Mouse (Mus musculus) cerebellum, postnatal 14 days (tissue): ENCODE measurements around the gene Parg.
A peak's percentile ranks its signal among the peaks of the same experiment; 100 is the strongest.
"Not testable (repeated sequence)": the region's sequence is repeated elsewhere in the genome, so short reads cannot be mapped to it uniquely, and the experiment has no call there.

ENCODE experiments used
- DNase-seq, 2 experiments: peaks; one replicate each; pipeline ENCODE4 v3.0.0; 2021; ENCODE audit warnings: mixed read lengths in 2 of 2

Parg gene

DNA sequence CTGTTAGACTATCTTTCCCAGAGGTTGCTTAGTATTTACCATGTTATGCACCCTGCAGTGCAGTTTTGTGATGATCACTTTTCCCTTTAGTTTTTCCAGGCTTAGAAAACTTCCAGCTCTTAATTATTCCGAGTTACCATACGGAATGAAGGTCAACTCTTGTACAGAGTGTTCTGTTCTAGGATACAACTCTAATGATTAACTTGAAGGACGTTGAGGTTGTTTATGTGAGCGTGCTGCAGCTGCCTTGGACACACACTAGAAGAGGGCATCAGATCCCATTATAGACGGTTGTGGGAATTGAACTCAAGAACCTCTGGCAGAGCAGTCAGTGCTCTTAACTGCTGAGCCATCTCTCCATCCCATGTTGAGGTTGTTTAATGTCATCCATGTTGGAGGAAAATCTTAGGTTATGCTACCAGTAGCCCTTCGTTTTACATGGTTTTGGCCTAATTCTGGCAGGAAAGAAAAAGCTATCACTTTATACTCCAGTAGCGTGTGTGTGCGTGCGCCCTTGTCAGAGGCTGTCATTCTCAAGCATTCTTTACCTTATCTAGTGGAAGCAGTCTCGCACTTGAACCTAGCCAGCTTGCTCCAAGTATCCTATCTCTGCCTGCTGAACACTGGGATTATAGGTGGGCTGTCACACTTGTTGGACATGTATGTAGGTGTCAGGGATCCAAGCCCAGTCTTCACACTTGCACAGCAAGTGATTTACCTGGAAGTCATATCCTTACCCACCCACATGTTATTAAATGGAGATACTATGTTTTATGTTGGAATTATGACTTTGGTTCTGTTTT lies 22.2 kb upstream of the Parg start:
- no peak for DNase-seq

DNA sequence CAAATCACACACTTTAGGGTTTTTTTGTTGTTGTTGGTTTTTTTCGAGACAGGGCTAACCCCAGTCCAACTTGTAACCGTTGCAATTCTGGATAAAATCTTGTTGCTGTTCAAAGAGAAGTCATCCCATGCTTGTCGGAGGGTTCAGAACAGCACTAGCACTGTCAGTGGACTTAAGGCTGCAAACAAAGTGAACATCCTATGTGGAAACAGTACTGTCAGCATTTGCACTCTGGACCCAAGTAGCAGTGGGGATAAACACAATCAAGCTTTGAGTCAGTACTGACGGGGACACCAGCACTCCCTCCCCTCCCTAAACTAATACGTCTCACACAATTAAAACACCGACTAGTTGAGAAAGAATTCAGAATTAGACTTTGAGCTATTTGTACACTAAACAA lies 20.9 kb upstream of the Parg start:
- no peak for DNase-seq

DNA sequence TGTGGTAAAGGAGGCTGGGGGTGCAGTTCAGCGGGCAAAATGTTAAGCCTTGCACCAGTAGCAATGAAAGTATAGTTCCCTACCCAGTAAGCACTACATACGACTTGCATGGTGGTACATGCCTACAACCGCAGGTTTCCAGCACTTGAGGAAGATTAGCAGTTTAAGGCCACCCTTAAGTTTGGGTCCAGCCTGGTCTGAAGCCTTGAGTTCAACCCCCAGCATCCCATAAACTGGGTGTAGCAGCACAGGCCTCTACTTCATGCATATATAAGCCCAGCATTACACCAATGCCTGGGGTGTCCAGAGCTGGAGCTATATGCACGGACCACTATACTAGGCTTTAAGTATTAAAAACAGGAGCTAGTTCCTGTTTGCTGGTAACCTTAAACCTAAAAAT lies 17.9 kb upstream of the Parg start:
- DNase-seq = no peak

DNA sequence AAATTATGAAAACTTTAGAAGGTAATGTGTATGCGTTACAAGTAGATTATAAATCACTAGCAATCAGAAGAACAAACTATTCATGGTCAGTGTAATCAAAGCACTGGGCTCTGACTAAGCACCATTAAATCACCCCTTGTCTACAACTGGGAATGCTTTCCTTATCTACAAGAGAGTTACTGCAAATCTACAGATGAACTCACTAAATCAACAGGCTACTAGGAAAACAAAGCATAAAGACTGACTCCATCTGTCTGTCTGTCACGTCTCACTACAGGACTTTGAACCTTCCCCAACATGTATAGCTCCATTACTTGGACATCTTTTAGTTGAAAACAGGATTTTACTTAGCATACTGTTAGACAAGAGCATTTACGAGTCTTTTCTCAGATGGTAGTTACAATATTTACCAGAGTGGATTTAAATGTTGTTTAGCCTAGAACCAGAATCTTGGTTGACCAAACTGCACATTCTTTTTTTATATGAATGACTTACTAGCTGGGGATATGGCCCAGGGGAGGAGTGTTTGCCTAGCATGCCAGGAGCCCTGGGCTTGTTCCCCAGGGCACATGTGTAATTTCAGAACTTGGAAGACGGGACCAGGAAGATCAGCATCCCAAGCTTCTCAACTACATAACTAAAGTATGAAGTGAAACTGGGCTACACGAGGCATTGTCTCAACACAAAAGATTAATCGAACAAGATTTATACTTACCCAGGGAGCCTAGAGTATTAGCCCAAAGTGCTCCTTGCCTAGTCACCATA lies 10.9 kb upstream of the Parg start:
- DNase-seq = no peak

DNA sequence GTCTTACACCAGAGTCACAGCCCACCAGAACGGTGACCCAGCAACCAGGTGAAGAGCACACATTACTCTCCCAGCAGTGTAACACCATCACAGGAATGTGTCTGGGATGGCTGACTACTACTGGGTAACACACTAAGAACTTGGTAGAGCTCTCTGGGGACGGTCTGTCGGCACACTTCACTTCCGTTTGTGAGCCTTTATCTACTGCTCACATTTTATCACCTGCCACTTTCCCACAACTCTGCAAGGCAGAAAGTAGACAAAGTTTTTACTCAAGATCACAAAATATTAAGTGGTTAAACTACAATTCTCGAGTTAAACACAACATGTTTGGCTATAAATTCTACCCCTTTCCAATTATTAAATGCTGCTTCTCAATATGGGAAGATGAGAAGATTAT lies 9.8 kb upstream of the Parg start:
- no peak for DNase-seq

DNA sequence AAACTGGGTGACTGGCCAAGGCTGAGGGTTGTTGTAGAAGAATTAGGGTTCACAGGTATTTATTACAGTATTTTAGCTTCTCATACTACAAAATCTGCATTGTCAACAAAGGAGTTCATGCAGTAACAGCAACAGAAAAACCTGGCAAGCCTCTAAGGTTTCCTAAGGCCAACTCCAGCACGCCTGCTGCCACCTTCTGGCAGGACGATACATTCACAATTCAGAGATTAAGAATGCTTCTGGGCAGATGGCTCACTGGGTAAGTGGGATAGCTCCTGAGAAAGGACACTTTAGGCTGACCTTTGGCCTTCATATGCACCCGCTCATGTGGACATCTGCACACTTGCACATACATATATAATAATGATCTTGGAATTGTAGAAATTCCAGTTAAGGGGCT lies 9.3 kb upstream of the Parg start:
- DNase-seq = peak; percentile 71 to 78

DNA sequence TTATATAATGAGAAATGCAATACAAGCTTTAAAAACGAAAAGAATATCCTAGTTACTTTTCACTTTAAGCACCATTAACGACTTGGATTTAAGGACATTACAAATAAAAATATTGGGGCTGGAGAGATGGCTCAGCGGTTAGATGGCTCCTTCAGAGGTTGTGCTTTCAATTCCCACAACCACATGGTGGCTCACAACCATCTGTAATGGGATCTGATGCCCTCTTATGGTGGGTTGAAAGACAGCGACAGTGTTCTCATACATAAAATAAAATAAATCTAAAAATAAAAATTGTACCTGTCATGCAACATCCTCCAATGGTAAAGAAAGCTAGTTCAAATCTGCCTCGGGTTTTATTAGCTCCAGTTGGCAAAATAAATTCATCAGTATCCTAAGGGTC lies 8.2 kb upstream of the Parg start:
- not testable (repeated sequence) for DNase-seq

DNA sequence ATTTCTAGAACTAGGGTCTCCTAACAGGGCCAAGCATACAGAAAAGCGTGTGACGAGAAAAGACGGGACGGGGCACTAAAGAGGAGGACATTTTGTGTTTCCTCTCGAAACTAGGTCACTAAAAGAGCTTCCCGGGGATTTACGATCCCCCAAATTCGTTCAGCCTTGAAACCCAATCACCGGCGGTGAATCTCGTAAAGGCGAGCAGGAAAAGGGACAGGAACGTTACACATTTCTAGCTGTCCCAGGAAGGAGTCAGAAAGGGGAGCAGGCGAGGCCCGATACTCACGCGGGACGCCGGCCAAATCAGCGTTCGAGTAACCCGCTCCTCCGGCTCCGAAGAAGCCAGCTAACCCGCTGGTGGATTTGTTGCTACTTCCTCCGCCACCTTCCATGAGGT lies 395 bp upstream of the Parg start:
- peak in 1 of 2 experiments; percentile 72 for DNase-seq

DNA sequence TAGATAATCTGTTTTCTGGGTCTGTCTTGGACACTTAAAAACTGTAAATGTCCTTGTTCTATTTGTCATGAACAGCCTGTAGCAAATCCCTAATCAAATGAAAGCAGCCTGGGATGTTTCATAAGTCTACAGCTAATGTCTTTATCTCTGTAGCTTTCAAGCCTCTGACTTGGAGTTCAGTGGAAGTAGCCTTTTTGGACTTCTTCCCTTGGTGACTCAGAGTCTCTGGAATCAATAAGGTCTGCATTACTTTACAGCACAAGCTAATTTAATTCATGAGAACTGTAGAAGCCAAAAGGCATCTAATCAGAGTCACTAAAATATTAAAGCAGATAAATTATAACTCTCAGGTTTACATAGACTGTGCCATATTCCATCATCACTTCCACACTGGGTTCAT lies 24.9 kb downstream of the Parg start:
- no peak for DNase-seq

DNA sequence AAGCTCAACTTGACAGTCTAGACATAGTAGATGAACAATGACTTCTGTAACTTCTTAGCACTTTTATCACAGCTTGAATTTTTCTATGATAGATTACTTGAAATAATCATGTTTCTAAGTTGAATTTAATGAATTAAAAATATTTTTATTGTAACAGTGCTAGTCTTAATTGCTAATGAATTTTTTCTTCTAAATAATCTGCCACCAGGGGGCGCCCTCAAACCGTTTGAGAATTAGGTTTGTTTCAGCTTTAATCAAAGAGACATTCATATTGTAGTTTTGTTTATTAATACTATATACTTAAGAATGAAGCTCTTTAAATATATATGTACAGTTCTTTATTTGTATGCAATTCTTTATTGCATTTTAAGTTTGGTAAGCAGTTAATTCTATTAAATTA lies 27.2 kb downstream of the Parg start:
- peak; percentile 82 to 85 for DNase-seq

DNA sequence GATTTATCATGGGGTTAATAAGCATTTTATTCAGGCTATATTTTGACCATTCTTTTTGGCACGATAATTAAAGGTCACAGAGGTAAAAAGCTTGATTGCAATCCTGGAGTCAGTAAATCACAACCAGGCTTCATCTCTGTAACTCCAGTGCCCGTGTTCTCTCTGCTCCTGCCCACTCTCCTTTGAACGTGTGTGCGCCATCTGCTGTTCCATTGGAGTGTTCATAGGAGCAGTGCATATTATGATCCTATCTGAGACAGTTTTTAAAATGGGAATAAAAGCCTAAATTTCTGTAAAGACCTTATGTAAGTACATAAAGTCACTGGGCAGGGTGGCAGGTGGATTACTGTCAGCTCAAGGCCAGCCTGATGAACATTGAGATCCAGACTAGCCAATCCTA lies 40.7 kb downstream of the Parg start:
- no peak for DNase-seq

DNA sequence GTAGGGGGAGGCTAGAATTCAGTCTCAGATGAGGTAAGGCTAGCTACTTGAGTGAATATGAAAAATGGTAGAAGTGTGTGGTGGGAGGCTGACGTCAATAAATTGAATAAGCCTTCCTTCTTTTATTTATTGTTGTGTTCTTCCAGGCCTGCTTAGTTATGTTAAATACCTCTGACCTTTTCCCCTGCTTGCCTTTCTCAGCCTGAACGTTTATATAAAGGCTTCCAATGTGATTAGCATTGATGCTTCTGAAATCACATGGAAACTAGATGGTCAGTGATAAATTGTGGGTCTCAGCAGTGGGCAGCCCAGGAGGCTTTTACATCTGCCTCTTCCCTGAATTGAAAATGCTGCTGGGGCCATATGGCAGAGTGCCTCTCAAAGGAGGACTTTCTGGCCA lies 44.3 kb downstream of the Parg start:
- no peak for DNase-seq

DNA sequence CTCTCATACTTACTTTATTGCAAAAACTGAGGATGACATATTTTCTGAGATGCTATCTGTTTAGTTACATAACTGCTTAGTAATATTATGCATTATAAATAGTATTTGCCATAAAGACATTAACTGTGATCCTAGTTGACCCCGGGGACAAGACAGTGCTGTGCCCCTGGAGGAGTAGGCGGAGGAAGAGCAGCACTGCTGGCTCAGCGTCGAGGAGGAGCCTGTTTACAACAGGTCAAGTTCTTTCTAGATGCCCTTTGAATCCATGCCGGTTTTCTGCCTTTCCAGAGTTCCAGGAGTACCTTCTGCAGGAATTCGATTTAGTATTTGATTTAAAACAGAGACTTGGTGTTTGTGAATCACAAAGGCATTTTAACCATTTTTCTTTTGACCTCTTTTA lies 47.9 kb downstream of the Parg start:
- no peak for DNase-seq

DNA sequence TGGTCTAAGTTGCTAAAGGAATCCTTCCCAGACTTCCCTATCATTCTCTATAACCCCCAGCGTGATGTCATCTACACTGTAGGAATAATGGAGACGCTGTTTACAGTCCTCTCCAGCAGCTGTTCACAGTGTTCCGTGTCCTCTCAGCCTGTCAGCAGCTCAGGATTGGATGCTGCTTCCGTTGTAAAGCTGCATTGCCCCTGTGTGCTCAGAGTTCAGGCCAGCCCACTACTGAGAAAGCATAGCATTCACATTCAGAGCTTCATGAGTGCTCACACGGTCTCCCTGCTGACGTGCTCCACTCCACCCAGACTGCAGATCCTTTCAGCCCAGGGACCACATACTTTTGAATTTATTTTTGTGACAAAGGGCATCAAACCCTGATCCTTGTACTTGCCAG lies 59.1 kb downstream of the Parg start:
- DNase-seq = no peak

DNA sequence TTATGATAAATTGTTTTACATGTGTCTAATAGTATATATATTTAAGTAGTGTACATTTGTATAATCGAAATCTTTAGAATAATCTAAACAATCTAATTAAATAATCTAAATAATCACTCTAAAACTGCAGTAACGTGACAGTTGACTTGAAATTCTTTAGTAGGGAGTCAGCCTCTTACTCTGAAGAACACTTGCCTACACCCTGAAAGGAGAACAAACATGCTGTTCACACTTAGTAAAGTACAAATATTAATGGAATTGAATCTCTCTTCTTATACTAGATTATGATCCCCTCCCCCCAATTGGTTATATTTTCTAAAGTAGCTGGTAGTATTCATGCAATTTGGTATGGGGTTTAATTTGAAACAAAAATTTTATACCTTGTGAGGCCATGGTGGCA lies 60.0 kb downstream of the Parg start:
- no peak for DNase-seq

DNA sequence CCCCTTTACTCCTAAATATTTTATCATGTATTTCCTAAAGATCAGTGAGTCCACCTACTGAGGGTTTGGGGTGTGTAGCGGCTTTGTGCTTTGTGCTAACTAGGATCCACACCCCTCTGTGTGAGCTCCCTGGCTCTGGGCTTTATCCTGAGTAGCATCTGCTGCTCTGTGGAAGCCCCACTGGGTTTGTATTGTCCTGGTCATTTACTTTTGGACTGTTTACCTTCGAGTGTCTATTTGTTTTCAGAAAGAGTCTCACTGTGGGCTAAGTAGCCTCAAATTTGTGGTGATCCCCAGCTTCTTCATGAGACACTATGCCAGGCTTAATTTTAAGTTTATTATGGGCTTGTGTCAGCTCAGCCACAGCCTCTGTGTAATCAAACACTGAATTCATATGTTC lies 67.2 kb downstream of the Parg start:
- peak in 1 of 2 experiments; percentile 5 for DNase-seq

DNA sequence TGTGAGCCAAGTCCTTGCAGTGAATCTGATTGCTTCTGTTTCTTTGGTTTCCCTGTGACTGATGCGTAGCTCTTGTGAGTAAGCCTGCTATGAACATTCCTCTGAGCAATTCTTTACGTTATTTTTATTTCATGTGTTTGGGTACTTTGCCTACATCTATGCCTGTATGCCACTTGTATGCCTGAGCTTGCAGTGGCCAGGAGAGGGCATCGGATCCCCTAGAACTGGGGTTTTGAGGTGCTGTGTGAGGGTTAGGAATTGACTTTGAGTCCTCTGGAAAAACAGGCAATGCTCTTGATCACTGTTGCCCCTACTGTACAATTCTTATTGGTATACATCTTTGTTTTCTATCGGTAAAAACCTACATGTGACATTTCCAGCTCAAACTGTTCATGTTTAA lies 67.8 kb downstream of the Parg start:
- peak; percentile 35 to 53 for DNase-seq

DNA sequence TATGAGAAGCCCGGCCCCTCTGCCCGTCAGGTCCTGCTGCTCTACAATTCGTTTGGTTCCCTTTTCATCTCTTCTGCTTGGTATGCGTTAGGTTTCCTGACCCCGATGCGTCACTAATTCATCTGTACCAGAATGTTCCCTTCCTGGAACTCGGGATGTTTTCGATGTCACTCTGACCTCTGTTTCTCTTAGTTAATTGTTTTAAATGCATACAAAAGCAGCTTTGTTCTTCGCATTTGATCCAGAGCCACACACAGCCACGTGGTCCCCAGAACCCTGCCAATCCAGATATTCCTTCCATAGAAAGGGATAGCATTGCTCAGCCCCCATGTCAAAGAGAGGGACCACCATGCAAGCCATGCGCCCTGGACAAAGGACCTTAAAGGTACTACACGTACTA lies 99.9 kb downstream of the Parg start:
- DNase-seq = peak in 1 of 2 experiments; percentile 17

DNA sequence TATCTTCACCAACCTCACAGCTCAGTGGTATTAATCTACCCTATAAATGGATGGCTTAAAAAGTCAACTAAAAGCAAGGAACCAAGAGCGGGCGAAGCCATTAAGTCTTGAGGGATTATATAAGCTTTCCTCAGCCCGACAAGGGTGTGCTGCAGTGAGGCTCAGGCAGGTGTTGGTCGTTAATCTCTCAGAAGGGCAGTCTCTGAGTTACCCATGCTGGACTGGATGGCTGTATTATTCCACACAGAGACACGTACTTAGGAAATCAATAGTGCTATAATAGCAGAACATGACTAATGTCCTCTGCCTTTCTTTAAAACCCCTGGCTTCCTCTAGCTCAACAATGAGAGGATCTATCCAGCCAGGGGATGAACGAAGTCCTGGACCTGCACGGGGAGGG lies 100.7 kb downstream of the Parg start:
- DNase-seq = no peak

DNA sequence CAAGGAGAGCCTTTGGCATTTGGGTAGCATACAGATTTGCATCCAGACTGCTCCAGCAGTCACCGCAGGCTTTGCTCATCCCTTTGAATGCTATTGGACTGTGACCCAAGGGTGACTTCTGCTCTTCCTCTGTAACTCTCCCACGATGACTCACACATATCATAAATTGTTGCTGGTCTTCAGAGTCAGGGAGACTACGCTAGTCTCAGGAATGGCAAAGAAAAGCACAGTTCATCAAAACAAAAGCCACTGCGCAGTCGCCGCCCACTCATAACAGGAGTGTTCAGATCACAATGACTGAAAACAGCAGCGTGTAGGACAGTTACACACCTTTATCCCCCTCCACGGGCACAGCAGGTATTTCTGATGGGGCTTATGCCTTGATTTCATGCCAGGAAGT lies 103.2 kb downstream of the Parg start:
- no peak for DNase-seq

DNA sequence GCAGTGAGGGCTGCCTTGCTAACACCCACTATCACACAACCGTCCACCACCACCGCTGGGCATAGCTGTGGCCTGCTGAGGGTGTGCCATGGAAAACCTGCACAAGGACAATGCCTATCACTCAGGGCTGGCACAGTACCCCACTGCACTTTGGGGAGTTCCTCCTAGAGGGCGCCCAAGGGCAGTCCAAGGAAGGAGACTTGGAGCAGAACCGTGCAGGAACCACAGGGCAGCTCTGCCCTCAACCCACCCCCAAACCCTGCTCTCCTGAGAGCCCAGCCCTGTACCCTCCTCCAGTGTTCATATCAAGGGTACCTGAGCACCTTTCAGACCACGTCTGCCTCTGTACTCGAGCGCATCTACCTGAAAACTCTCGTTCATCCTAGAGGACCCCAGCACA lies 108.1 kb downstream of the Parg start:
- peak; percentile 92 to 96 for DNase-seq

DNA sequence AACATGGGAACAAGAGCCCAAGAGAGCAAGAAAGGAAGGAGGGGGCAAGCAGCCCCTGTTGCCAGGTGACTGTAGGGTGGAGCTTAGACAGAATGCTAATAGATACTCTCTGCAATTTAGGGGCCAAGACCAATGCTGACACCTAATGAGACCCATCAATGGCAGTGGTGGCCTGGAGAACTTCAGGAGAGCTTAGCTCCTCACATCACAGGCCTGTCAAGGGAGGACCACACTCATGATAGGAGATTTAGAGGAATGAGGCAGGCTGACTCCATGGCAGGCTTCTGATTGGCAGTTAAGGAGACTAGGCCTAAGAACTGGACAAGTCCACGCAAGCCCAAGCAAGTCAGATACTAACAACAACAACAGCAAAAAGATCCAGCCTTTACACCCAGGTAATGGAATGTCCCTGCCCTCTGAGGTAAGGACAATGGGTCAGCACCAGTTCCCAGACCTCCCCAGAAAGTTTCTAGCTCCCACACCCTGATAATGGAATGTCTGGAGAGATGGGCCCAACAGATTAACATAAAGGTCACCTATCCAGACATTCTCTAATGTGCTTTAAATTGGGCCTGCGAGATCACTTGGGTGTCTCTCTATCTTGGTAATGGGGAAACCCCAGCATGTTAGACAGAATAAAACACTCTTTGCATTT lies 109.8 kb downstream of the Parg start:
- DNase-seq = no peak

DNA sequence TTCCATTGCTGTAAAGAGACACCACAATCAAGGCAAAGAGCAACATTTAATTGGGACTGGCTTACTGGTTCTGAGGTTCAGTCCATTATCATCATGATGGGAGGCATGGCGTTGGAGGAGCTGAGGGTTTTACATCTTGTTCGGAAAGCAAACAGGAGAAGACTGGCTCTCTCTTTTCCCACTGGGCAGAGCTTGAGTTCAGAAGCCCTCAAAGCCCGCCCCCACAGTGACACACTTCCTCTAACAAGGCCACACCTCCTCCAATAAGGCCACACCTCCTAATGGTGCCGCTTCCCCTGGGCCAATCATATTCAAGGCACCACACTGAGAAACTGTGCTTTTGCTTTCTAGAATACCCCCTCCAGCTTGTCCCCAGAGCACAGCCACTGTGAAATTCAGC lies 116.1 kb downstream of the Parg start:
- DNase-seq = no peak
